Mouse (Mus musculus) erythroblast, embryonic 14.5 days (primary cell): ENCODE results near the gene Hmox2.

Experiments
- GATA1 ChIP-seq: IDR thresholded peaks from 2 replicates; pipeline ENCODE4 v1.6.1; 2012; ENCODE audit warnings: low read length, inconsistent platforms, mixed read lengths
- TAL1 ChIP-seq: IDR thresholded peaks from 3 replicates; pipeline ENCODE4 v1.6.1; 2012; ENCODE audit warnings: low read length, inconsistent platforms, mixed read lengths

GRCm38 (mm10) chr16:4767012-4767790 is 41.0 kb downstream of the Hmox2 start:
- TF ChIP-seq GATA1 (no peak), TAL1 (no peak)
